Mouse (Mus musculus) kidney, postnatal 10 days (tissue): ENCODE data around the gene Spata2l.
"Not testable (repeated sequence)": the region's sequence is repeated elsewhere in the genome, so short reads cannot be mapped to it uniquely, and the experiment has no call there.

Experiments used
- DNase-seq: peaks from one replicate; pipeline ENCODE4 v3.0.0; 2021; ENCODE audit warnings: mixed read lengths

Spata2l gene

GRCm38 (mm10) chr8:123245543-123245942 lies 9.5 kb upstream of the Spata2l start:
- DNase-seq: no peak

GRCm38 (mm10) chr8:123244382-123244781 lies 8.3 kb upstream of the Spata2l start:
- no peak for DNase-seq

GRCm38 (mm10) chr8:123243053-123243452 lies 7.0 kb upstream of the Spata2l start:
- DNase-seq: no peak

- no peak for DNase-seq
Observed at GRCm38 (mm10) chr8:123242107-123242923, 6.3 kb upstream of the Spata2l start.

GRCm38 (mm10) chr8:123239398-123239797 lies 3.4 kb upstream of the Spata2l start:
- DNase-seq: no peak

- DNase-seq: no peak
Observed at GRCm38 (mm10) chr8:123234918-123235519, 1.0 kb downstream of the Spata2l start.

GRCm38 (mm10) chr8:123233760-123234159 lies 2.3 kb downstream of the Spata2l start:
- no peak for DNase-seq

GRCm38 (mm10) chr8:123233300-123233699 lies 2.7 kb downstream of the Spata2l start:
- DNase-seq: no peak

- no peak for DNase-seq
Observed at GRCm38 (mm10) chr8:123232553-123232952, 3.5 kb downstream of the Spata2l start.

GRCm38 (mm10) chr8:123231742-123232141 lies 4.3 kb downstream of the Spata2l start:
- DNase-seq: peak; percentile 50

GRCm38 (mm10) chr8:123230326-123230725 lies 5.7 kb downstream of the Spata2l start:
- not testable (repeated sequence) for DNase-seq

- DNase-seq: no peak
Observed at GRCm38 (mm10) chr8:123228416-123228815, 7.6 kb downstream of the Spata2l start.

GRCm38 (mm10) chr8:123224278-123225266 lies 11.5 kb downstream of the Spata2l start, which contains the start of gene Cdk10:
TSS of gene Cdk10 (plus strand) at chr8:123224842.
- peak; percentile 96 for DNase-seq

- DNase-seq: no peak
Observed at GRCm38 (mm10) chr8:123220917-123221316, 15.1 kb downstream of the Spata2l start.

GRCm38 (mm10) chr8:123215430-123215829 lies 20.6 kb downstream of the Spata2l start:
- no peak for DNase-seq

GRCm38 (mm10) chr8:123213118-123213772 lies 22.8 kb downstream of the Spata2l start:
- no peak for DNase-seq

- DNase-seq: peak; percentile 97
Observed at GRCm38 (mm10) chr8:123212321-123213117, 23.5 kb downstream of the Spata2l start, which contains the start of the genes Chmp1a and Spata33. TSS of gene Chmp1a (minus strand) at chr8:123212763. TSS of gene Spata33 (plus strand) at chr8:123212832.

GRCm38 (mm10) chr8:123211876-123212275 lies 24.2 kb downstream of the Spata2l start:
- DNase-seq: no peak

- DNase-seq: no peak
Observed at GRCm38 (mm10) chr8:123203571-123203970, 32.5 kb downstream of the Spata2l start.

GRCm38 (mm10) chr8:123202288-123202687 lies 33.7 kb downstream of the Spata2l start:
- DNase-seq: peak; percentile 88

- no peak for DNase-seq
Observed at GRCm38 (mm10) chr8:123199864-123200263, 36.2 kb downstream of the Spata2l start.
